Mouse (Mus musculus) limb, embryonic 11.5 days (tissue): ENCODE results near the gene Cdk5r2. TPM values are rescaled to one million over a fixed set of nuclear protein-coding genes. Genes with fewer than 3 reads are reported as not detected.
"Not testable (repeated sequence)": the region's sequence is repeated elsewhere in the genome, so short reads cannot be mapped to it uniquely, and the experiment has no call there.

ENCODE experiments used
- ATAC-seq: fragments of 200-750 bp; cut with Nextera tagmentation; 2 replicates; pipeline ENCODE4 v1.8.0; 2017; ENCODE audit warnings: low read depth; ENCODE audit not compliant: insufficient number of reproducible peaks, low FRiP score, low TSS enrichment
- DNase-seq: peaks from one replicate; pipeline ENCODE4 v3.0.0-alpha.2; 2015; ENCODE audit warnings: low spot score
- H3K27ac ChIP-seq: fragments of 300-500 bp; sonication (generic); replicated peaks from 2 replicates; pipeline ENCODE4 v1.5.1; 2014; ENCODE audit warnings: low read depth, mild to moderate bottlenecking, low read length
- H3K27me3 ChIP-seq: fragments of 300-500 bp; sonication (generic); 2 replicates; pipeline ENCODE4 v1.6.1; 2014; ENCODE audit warnings: mild to moderate bottlenecking, low read length, mixed read lengths; ENCODE audit not compliant: control insufficient read depth, insufficient read depth
- H3K36me3 ChIP-seq: fragments of 300-500 bp; sonication (generic); 2 replicates; pipeline ENCODE4 v1.6.1; 2014; ENCODE audit warnings: mild to moderate bottlenecking, low read length, moderate library complexity, mixed read lengths; ENCODE audit not compliant: control insufficient read depth, insufficient read depth
- H3K4me1 ChIP-seq: fragments of 300-500 bp; sonication (generic); 2 replicates; pipeline ENCODE4 v1.6.1; 2014; ENCODE audit warnings: low read length, mixed read lengths; ENCODE audit not compliant: control insufficient read depth, insufficient read depth
- H3K4me2 ChIP-seq: fragments of 300-500 bp; sonication (generic); 2 replicates; pipeline ENCODE4 v1.6.1; 2014; ENCODE audit warnings: low read depth, mild to moderate bottlenecking, moderate library complexity; ENCODE audit not compliant: severe bottlenecking
- H3K4me3 ChIP-seq: fragments of 300-500 bp; sonication (generic); 2 replicates; pipeline ENCODE4 v1.5.1; 2014; ENCODE audit warnings: low read depth, low read length
- H3K9ac ChIP-seq: fragments of 300-500 bp; sonication (generic); 2 replicates; pipeline ENCODE4 v1.6.1; 2014; ENCODE audit warnings: mild to moderate bottlenecking, low read length
- H3K9me3 ChIP-seq: fragments of 300-500 bp; sonication (generic); 2 replicates; pipeline ENCODE4 v1.6.1; 2016; ENCODE audit warnings: low read length; ENCODE audit not compliant: control insufficient read depth
- WGBS: fragments of 180-500 bp; shearing (Covaris S2); extraction: QIAGEN DNeasy Blood & Tissue Kit; methylation state at CpG from one replicate; pipeline ENCODE4 v1.1.7; 2014; 5-methylcytosine and 5-hydroxymethylcytosine counted together
- polyA plus RNA-seq: library from polyadenylated mRNA; unstranded; fragments of >200 nt; fragmentation: Nextera tagmentation; extraction: Ambion mirVana; gene quantifications from 2 replicates; pipeline ENCODE4 v1.2.1, GENCODE M21; 2014

Cdk5r2 gene
- polyA plus RNA-seq, 1 experiment from 2014 or later = not detected

GRCm38 (mm10) chr1:74814931-74815647, 39.6 kb upstream of the Cdk5r2 start:
- no peak for ATAC-seq

GRCm38 (mm10) chr1:74815965-74816364, 38.8 kb upstream of the Cdk5r2 start:
- WGBS = 89% methylated on average over 6 of the region's 6 CpGs
- not testable (repeated sequence) for H3K27me3 ChIP-seq, H3K27ac ChIP-seq, H3K4me3 ChIP-seq, H3K36me3 ChIP-seq, H3K9me3 ChIP-seq, H3K4me2 ChIP-seq, H3K4me1 ChIP-seq, DNase-seq, H3K9ac ChIP-seq, ATAC-seq

More at GRCm38 (mm10) chr1:74814931-74815647, 39.6 kb upstream of the Cdk5r2 start:
- Histone ChIP-seq H3K27me3 (no peaks in the 10 kb centered on the region), H3K4me1 (no peaks in the 10 kb centered on the region), H3K4me3 (no peak overlapping the region), H3K4me2 (no peak overlapping the region), H3K27ac (no peak overlapping the region), H3K9ac (no peak overlapping the region), H3K9me3 (no peaks in the 10 kb centered on the region), H3K36me3 (no peaks in the 10 kb centered on the region)
- WGBS = 80% methylated on average over 9 of the region's 9 CpGs
- no peak for DNase-seq

GRCm38 (mm10) chr1:74816612-74817199, 38.0 kb upstream of the Cdk5r2 start:
- Histone ChIP-seq H3K4me2 (peak overlapping the region; percentile 67), H3K27me3 (no peaks in the 10 kb centered on the region), H3K9ac (peak overlapping the region; percentile 82), H3K27ac (peak overlapping the region; percentile 89), H3K4me3 (peak overlapping the region; percentile 63), H3K9me3 (no peaks in the 10 kb centered on the region), H3K4me1 (no peaks in the 10 kb centered on the region), H3K36me3 (no peaks in the 10 kb centered on the region)
- 7% methylated on average over 38 of the region's 38 CpGs for WGBS
- ATAC-seq = peak; percentile 75
- peak; percentile 94 for DNase-seq

- no peaks in the 10 kb centered on the region for H3K4me1 ChIP-seq
- WGBS = 15% methylated on average over 14 of the region's 14 CpGs
- peak overlapping the region; percentile 63 for H3K4me3 ChIP-seq
- H3K4me2 ChIP-seq = peak overlapping the region; percentile 67
- peak overlapping the region; percentile 89 for H3K27ac ChIP-seq
- H3K9me3 ChIP-seq = no peaks in the 10 kb centered on the region
- no peaks in the 10 kb centered on the region for H3K36me3 ChIP-seq
- DNase-seq = no peak
- H3K9ac ChIP-seq = peak overlapping the region; percentile 82
- no peaks in the 10 kb centered on the region for H3K27me3 ChIP-seq
- no peak for ATAC-seq
Measured at GRCm38 (mm10) chr1:74817219-74817618, 37.5 kb upstream of the Cdk5r2 start.

DNA sequence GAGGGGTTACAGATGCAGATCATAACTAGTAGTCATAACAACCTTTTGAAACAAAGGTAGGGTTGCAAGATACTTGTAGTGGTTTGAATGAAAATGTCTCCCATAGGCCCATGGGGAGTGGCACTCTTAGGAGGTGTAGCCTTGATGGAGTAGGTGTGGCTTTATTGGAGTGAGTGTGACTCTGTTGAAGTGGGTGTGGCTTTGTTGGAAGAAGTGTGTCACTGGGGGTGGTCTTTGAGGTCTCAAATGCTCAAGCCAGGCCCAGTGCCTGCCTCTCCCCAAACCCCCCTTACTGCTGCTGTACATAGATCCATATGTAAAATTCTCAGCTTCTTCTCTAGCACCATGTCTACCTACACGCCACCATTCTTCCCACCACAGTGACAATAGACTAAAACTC, 36.2 kb upstream of the Cdk5r2 start:
- no peaks in the 10 kb centered on the region for H3K4me1 ChIP-seq
- no peaks in the 10 kb centered on the region for H3K9me3 ChIP-seq
- H3K27ac ChIP-seq = no peak overlapping the region
- no peak for ATAC-seq
- H3K27me3 ChIP-seq = no peaks in the 10 kb centered on the region
- no peak overlapping the region for H3K4me2 ChIP-seq
- H3K9ac ChIP-seq = no peak overlapping the region
- no peak for DNase-seq
- WGBS = 94% methylated on average over 1 of the region's 1 CpGs
- H3K36me3 ChIP-seq = no peaks in the 10 kb centered on the region
- H3K4me3 ChIP-seq = no peak overlapping the region

- WGBS = 90% methylated on average over 4 of the region's 4 CpGs
- not testable (repeated sequence) for H3K4me2 ChIP-seq, H3K36me3 ChIP-seq, DNase-seq, H3K9ac ChIP-seq, H3K27ac ChIP-seq, H3K4me3 ChIP-seq, H3K9me3 ChIP-seq, H3K4me1 ChIP-seq, H3K27me3 ChIP-seq, ATAC-seq
Measured at GRCm38 (mm10) chr1:74823598-74823997, 31.1 kb upstream of the Cdk5r2 start.

- no peak overlapping the region for H3K27ac ChIP-seq
- no peak overlapping the region for H3K4me2 ChIP-seq
- no peaks in the 10 kb centered on the region for H3K4me1 ChIP-seq
- no peaks in the 10 kb centered on the region for H3K36me3 ChIP-seq
- no peak overlapping the region for H3K4me3 ChIP-seq
- DNase-seq (no peak), ATAC-seq (no peak)
- H3K27me3 ChIP-seq = no peaks in the 10 kb centered on the region
- no peaks in the 10 kb centered on the region for H3K9me3 ChIP-seq
- no peak overlapping the region for H3K9ac ChIP-seq
- WGBS = 39% methylated on average over 14 of the region's 14 CpGs
Measured at GRCm38 (mm10) chr1:74824518-74825302, 30.0 kb upstream of the Cdk5r2 start.

DNA sequence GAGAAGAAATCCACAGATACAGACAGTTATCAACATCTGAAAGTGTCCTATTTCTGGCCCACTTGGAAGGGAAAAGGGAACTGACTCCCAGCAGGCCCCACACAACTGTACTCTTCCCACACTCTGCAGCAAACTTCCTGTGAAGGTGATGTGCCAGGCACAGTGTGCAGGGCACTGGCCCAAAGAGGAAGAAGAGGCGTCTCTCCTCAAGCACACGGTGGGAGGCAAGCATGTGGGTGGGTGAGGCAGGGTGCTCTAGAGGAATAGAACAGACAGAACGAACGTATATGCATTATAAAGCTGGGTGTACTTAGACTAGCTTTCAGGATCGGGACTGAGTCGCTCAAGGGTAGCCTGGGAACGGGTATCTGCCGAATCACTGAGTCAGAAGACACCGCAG, 24.7 kb upstream of the Cdk5r2 start:
- Histone ChIP-seq H3K9me3 (no peaks in the 10 kb centered on the region), H3K9ac (no peak overlapping the region), H3K4me2 (no peak overlapping the region), H3K36me3 (no peaks in the 10 kb centered on the region), H3K4me3 (no peak overlapping the region), H3K4me1 (no peaks in the 10 kb centered on the region), H3K27me3 (no peaks in the 10 kb centered on the region), H3K27ac (no peak overlapping the region)
- 74% methylated on average over 9 of the region's 9 CpGs for WGBS
- ATAC-seq (no peak), DNase-seq (no peak)
